Mouse (Mus musculus): Measurements from ENCODE around the gene Ccdc127.

The Ccdc127 gene

DNA sequence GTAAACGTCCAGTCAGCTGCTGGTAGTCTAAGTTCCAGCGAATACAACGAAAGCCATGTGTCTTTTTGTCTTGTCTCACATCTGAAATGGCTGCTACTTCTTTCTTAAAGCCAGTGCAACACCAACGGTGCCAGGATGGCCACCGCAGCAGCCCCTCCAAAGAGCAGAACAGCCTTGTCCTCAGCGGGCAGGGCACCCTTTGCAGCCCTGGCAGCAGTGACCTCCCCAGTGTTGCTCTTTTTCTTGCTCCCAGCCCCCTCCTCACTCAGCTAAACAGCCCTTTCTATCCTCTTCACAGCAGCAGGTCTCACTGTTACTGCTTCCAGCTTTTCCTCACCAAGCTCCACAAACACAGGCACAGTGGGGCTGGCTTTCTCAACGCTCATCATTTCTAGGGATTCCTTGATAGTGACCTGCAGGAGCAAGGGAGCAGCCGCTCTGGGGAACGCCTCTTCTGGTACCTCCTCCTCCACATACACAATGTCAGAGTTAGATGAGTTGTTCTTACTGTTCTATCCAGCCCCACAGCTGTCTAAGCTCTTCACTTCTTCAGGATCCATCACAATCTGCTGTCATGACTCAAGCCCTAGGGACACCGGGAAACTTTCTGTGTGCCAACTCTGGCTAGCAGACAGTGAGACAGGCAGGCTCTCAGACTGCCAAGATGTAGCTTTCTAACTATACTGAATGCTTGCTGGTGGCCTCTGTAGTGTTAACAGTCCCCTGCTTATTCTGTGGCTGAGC, 31.6 kb downstream of the Ccdc127 start:
- in situ Hi-C loops (cut with MboI; ENCODE audit: unreplicated experiment in 2 of 2): no loop called here

- in situ Hi-C loops (cut with MboI; ENCODE audit: unreplicated experiment in 2 of 2): no loop called here
These were observed 32.2 kb downstream of the Ccdc127 start for GRCm38 (mm10) chr13:74382289-74382688.

- in situ Hi-C loops (cut with MboI; ENCODE audit: unreplicated experiment in 2 of 2): no loop called here
These were observed 39.6 kb downstream of the Ccdc127 start for GRCm38 (mm10) chr13:74389730-74390129.

DNA sequence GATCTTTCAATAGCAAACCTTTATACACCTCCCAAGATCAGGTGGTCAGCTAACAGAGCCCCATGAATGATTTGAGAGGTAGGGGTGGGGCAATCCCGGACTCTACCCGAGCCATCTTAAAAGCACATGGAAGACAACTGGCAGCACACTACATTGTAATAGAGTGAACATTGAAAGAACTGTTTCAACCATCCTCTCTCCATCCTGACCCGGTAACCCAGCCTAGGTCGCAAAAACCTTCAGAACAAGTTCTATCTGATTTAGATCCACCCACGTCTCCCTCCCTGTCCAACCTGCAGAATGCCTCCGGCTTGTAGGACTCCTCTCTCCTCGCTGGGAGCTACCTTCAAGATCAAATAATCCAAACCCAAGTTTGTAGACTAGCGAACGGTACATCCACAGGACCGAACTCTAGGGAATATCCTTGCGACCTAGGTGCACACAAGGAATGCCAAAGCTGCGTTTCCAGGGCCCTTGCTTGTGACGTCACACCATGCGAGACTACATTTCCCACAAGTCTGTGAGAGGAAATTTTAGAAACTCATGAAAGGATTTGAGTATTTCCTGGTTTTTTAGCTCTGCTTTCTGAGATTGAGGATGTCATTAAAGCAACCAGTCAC, 40.4 kb downstream of the Ccdc127 start, which contains the start of gene Zfp72:
Gene Zfp72, minus strand, starts transcription at position 466 of the 620 bp plus-strand sequence.
- in situ Hi-C loops (cut with MboI; ENCODE audit: unreplicated experiment in 2 of 2): no loop called here

- in situ Hi-C loops (cut with MboI; ENCODE audit: unreplicated experiment in 2 of 2): no loop called here
These were observed 41.0 kb downstream of the Ccdc127 start for GRCm38 (mm10) chr13:74391156-74391555.

GRCm38 (mm10) chr13:74399298-74399839, 49.3 kb downstream of the Ccdc127 start, which contains the start of gene Ftl1-ps1:
Ftl1-ps1 (plus strand) TSS chr13:74399694.
- in situ Hi-C loops (cut with MboI; ENCODE audit: unreplicated experiment in 2 of 2): no loop called here
